Mouse (Mus musculus): ENCODE measurements at regions not wholly inside any gene's neighbourhood (a gene's known extent, or its start where the extent isn't known, plus 50 kb on each side); places are given as distances from the start of the nearest gene placed in this dataset.

DNA sequence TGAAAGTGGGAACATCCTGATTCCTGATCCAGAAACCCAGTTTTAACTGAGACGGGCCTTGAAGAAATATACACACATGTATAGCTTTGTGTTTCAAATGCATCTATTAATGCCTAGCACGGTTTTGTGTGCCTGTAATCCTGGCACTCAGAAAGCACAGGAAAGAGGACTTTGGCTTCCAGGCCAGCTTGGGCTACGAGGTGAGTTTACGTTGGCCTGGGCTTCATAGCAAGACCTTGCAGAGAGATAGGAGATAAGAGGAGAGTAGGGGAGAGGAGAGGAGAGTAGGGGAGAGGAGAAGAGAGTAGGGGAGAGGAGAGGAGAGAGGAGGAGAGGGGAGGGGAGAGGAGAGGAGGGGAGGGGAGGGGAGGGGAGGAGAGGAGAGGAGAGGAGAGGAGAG is 234.9 kb upstream of the Klf4 start:
- H3K9ac ChIP-seq (ENCODE audit: low read length) = no peak overlapping the region
- H3K27me3 ChIP-seq (ENCODE audit: control insufficient read depth, insufficient read depth, low read length) = no peaks in the 10 kb centered on the region
- H3K4me2 ChIP-seq (ENCODE audit: low read depth, low read length) = no peak overlapping the region
- no peaks in the 10 kb centered on the region for H3K9me3 ChIP-seq (replicated peaks; ENCODE audit: control insufficient read depth, low read length)
- WGBS = 75% methylated on average over 4 of the region's 4 CpGs
- H3K4me3 ChIP-seq (replicated peaks; ENCODE audit: low read length) = no peak overlapping the region
- H3K36me3 ChIP-seq (ENCODE audit: control insufficient read depth, insufficient read depth, low read length) = no peaks in the 10 kb centered on the region
- no peak for ATAC-seq (ENCODE audit: insufficient read depth, low FRiP score)
- no peaks in the 10 kb centered on the region for H3K4me1 ChIP-seq (ENCODE audit: control insufficient read depth, insufficient read depth, low read length)
- no peak overlapping the region for H3K27ac ChIP-seq (ENCODE audit: low read length)

DNA sequence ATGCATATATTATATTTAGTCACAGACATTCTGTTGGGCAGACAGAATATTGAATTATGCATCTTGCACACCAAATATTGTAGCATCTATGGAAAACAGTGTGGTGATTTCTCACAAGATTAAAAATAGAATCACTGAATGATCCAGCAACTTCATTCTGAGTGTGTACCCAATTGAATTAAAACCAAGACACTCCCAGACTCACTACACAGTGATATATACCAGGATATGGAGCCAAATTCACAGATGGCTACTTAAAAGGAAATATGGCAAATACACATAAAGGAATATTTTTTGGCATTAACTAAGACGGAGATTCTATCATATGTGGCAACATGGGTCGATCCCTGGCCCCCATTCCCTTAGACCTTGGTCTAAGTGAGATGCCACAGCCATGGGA is 233.5 kb upstream of the Klf4 start:
- Histone ChIP-seq H3K27me3 (ENCODE audit: control insufficient read depth, insufficient read depth, low read length) (no peaks in the 10 kb centered on the region), H3K9ac (ENCODE audit: low read length) (no peak overlapping the region), H3K4me2 (ENCODE audit: low read depth, low read length) (no peak overlapping the region), H3K4me3 (replicated peaks; ENCODE audit: low read length) (no peak overlapping the region), H3K27ac (ENCODE audit: low read length) (no peak overlapping the region), H3K9me3 (replicated peaks; ENCODE audit: control insufficient read depth, low read length) (no peaks in the 10 kb centered on the region), H3K4me1 (ENCODE audit: control insufficient read depth, insufficient read depth, low read length) (no peaks in the 10 kb centered on the region), H3K36me3 (ENCODE audit: control insufficient read depth, insufficient read depth, low read length) (no peaks in the 10 kb centered on the region)
- 90% methylated on average over 2 of the region's 2 CpGs for WGBS
- no peak for ATAC-seq (ENCODE audit: insufficient read depth, low FRiP score)

DNA sequence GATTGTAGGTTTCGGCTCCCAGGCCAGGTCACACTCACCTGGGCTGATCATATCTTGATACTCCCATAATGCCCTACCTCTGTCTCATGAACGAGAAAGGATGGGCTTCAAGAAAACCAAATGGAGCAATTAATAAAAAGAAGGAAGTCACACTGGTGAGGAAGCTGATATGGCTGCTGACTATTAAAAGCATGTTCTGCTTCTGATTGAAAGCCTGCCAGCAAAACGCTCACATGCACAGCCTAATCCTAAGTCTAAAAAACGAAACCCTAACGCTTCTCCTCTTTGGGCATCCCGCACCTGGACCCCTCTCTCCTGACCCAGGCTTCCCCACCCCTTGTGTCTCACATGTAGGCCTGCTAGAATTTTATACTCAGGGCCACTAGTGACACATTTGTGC is 230.8 kb upstream of the Klf4 start:
- no peak for ATAC-seq (ENCODE audit: insufficient read depth, low FRiP score)
- Histone ChIP-seq H3K36me3 (ENCODE audit: control insufficient read depth, insufficient read depth, low read length) (no peaks in the 10 kb centered on the region), H3K4me2 (ENCODE audit: low read depth, low read length) (no peak overlapping the region), H3K4me1 (ENCODE audit: control insufficient read depth, insufficient read depth, low read length) (no peaks in the 10 kb centered on the region), H3K27ac (ENCODE audit: low read length) (no peak overlapping the region), H3K27me3 (ENCODE audit: control insufficient read depth, insufficient read depth, low read length) (no peaks in the 10 kb centered on the region), H3K9ac (ENCODE audit: low read length) (no peak overlapping the region), H3K9me3 (replicated peaks; ENCODE audit: control insufficient read depth, low read length) (no peaks in the 10 kb centered on the region), H3K4me3 (replicated peaks; ENCODE audit: low read length) (no peak overlapping the region)
- WGBS = 79% methylated on average over 6 of the region's 6 CpGs

DNA sequence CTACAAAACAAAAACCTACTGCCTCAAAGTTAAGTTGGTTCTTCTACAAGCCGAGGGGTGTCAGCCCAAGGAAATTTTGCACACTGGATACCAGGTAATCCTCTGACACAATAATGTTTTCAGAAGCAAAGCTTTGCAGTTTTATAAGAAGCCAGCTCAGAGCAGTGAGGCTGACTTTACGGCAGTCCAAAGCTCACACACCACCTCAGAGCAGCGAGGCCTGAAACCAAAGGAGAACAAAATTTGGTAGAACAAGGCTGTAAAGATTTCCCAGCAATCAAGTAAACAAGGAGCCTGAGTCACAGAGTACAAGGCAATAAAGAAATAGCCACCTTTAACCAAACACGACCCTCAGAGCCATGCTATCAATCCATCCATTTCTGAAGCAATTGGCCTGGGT is 230.1 kb upstream of the Klf4 start:
- Histone ChIP-seq H3K9ac (ENCODE audit: low read length) (no peak overlapping the region), H3K27me3 (ENCODE audit: control insufficient read depth, insufficient read depth, low read length) (no peaks in the 10 kb centered on the region), H3K27ac (ENCODE audit: low read length) (no peak overlapping the region), H3K4me1 (ENCODE audit: control insufficient read depth, insufficient read depth, low read length) (no peaks in the 10 kb centered on the region), H3K36me3 (ENCODE audit: control insufficient read depth, insufficient read depth, low read length) (no peaks in the 10 kb centered on the region), H3K4me2 (ENCODE audit: low read depth, low read length) (no peak overlapping the region), H3K9me3 (replicated peaks; ENCODE audit: control insufficient read depth, low read length) (no peaks in the 10 kb centered on the region), H3K4me3 (replicated peaks; ENCODE audit: low read length) (no peak overlapping the region)
- 64% methylated on average over 4 of the region's 4 CpGs for WGBS
- ATAC-seq (ENCODE audit: insufficient read depth, low FRiP score) = no peak

DNA sequence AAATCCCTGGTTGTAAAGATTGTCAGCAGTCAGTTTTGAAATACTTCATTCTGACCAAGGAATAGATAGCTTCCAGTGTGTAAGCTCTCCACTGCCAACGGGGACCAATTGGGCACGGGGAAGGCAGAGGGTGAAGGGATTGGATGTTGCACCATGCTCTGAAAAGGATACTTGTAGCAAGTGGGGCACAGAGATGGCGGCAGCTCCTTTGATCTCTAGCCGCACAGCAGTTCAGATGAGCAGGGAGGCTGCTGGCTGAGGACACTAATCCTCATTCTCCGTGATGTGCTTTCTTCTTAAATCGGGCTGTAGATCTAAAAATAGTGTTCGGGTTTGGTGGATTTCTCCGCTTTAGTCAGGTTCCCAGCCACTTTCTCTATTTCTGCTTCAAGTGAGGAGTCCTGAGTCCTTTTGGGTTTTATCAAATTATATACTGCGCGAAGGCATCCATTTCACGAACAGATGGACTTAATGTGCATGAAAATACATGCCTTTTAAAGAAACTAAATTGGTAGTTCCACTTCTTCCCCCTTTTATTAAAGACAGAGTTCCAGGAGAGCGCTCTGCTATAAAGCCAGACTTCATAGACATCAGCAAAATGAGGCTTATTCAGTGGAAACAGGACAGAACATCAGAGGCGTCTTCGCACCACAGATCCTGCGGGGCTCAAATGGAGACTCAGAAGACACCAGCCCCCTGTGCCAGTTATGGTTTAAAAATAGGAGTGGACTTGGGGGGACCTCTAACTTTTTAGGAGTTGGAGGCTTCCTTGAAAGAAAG is 225.1 kb upstream of the Klf4 start:
- H3K27ac ChIP-seq (ENCODE audit: low read length) = no peak overlapping the region
- no peak for ATAC-seq (ENCODE audit: insufficient read depth, low FRiP score)
- no peak overlapping the region for H3K9ac ChIP-seq (ENCODE audit: low read length)
- H3K9me3 ChIP-seq (replicated peaks; ENCODE audit: control insufficient read depth, low read length) = no peaks in the 10 kb centered on the region
- no peaks in the 10 kb centered on the region for H3K4me1 ChIP-seq (ENCODE audit: control insufficient read depth, insufficient read depth, low read length)
- no peaks in the 10 kb centered on the region for H3K36me3 ChIP-seq (ENCODE audit: control insufficient read depth, insufficient read depth, low read length)
- H3K4me3 ChIP-seq (replicated peaks; ENCODE audit: low read length) = no peak overlapping the region
- H3K27me3 ChIP-seq (ENCODE audit: control insufficient read depth, insufficient read depth, low read length) = no peaks in the 10 kb centered on the region
- WGBS = 73% methylated on average over 15 of the region's 15 CpGs
- no peak overlapping the region for H3K4me2 ChIP-seq (ENCODE audit: low read depth, low read length)

DNA sequence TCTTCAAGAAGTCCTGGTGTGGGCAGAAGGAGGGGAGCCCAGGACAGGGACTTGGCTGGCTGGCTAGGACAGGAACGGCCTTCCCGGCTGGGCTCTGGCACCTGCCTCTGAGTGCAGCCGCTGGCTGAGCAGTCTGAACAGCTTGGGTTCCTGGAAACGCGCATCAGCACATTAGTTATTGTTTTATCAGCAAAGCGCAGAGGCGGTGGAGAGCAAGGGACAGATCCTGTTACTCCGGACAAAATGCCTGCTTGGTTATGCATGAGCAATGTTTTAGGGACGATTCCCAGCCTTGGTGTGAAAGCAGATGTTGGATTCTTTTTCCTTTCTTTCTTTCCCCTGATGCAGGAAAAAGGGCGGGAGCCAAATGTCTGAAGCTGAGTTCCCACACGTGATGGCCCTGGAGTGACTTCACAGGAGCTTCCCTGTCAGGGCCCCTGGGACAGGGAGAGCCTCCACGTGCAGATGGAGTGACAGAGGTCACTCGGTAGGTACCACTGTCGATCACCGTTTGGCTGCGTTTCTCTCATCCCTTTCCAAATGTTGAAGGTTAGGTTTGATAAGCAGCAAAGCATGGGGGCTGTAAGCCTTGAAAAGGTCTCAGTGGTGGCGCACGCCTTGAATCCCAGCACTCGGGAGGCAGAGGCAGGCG is 217.8 kb upstream of the Klf4 start:
- H3K4me1 ChIP-seq (ENCODE audit: control insufficient read depth, insufficient read depth, low read length) = no peaks in the 10 kb centered on the region
- H3K9ac ChIP-seq (ENCODE audit: low read length) = no peak overlapping the region
- H3K27me3 ChIP-seq (ENCODE audit: control insufficient read depth, insufficient read depth, low read length) = no peaks in the 10 kb centered on the region
- WGBS = 62% methylated on average over 20 of the region's 20 CpGs
- H3K4me2 ChIP-seq (ENCODE audit: low read depth, low read length) = no peak overlapping the region
- ATAC-seq (ENCODE audit: insufficient read depth, low FRiP score) = no peak
- H3K9me3 ChIP-seq (replicated peaks; ENCODE audit: control insufficient read depth, low read length) = no peaks in the 10 kb centered on the region
- H3K4me3 ChIP-seq (replicated peaks; ENCODE audit: low read length) = no peak overlapping the region
- H3K36me3 ChIP-seq (ENCODE audit: control insufficient read depth, insufficient read depth, low read length) = no peaks in the 10 kb centered on the region
- no peak overlapping the region for H3K27ac ChIP-seq (ENCODE audit: low read length)

DNA sequence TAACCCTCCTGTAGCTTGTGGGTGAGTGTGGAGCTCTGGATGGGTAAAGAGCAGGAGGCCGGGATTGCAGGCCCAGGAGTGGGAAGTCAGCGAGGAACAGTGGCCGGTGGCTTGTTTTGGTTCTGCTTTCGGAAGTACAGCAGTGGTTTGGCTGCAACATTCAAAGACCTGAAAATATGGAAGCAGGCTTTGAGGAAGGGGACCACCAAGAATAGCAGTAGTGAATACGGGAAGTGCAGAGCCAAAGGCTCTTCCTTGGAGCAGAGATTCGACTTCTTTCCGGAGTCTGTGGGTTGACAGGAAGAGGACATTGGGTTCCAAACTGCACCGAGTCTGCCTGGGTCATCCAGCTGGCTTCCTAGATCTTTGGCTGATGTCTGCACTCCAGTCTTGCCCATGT is 209.1 kb upstream of the Klf4 start:
- Histone ChIP-seq H3K27me3 (ENCODE audit: control insufficient read depth, insufficient read depth, low read length) (no peaks in the 10 kb centered on the region), H3K4me1 (ENCODE audit: control insufficient read depth, insufficient read depth, low read length) (no peaks in the 10 kb centered on the region), H3K4me2 (ENCODE audit: low read depth, low read length) (no peak overlapping the region), H3K4me3 (replicated peaks; ENCODE audit: low read length) (no peak overlapping the region), H3K27ac (ENCODE audit: low read length) (no peak overlapping the region), H3K9ac (ENCODE audit: low read length) (no peak overlapping the region), H3K36me3 (ENCODE audit: control insufficient read depth, insufficient read depth, low read length) (no peaks in the 10 kb centered on the region), H3K9me3 (replicated peaks; ENCODE audit: control insufficient read depth, low read length) (no peaks in the 10 kb centered on the region)
- WGBS = 88% methylated on average over 8 of the region's 8 CpGs
- no peak for ATAC-seq (ENCODE audit: insufficient read depth, low FRiP score)

DNA sequence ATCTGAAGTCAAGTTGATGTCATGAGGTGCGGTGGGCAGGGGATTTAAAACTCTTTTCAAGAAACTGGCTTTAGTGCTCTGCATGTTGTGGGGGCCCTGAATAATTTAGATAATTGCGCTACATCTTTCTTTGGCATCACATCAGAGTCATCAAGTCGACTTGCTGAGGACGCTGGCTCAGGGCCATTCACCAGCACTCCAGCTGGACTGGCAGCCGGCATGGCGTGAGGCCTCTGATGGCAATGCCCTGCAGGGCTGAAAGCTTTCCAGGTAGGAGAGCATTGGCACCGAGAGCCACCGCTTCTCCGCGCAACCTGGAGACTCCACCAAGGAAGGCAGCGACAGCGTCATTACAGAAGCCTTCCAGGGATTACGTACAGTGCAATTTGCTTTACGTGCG is 207.8 kb upstream of the Klf4 start:
- H3K4me3 ChIP-seq (replicated peaks; ENCODE audit: low read length) = no peak overlapping the region
- H3K9me3 ChIP-seq (replicated peaks; ENCODE audit: control insufficient read depth, low read length) = no peaks in the 10 kb centered on the region
- no peaks in the 10 kb centered on the region for H3K27me3 ChIP-seq (ENCODE audit: control insufficient read depth, insufficient read depth, low read length)
- WGBS = 87% methylated on average over 15 of the region's 15 CpGs
- H3K36me3 ChIP-seq (ENCODE audit: control insufficient read depth, insufficient read depth, low read length) = no peaks in the 10 kb centered on the region
- no peak overlapping the region for H3K4me2 ChIP-seq (ENCODE audit: low read depth, low read length)
- no peak for ATAC-seq (ENCODE audit: insufficient read depth, low FRiP score)
- H3K9ac ChIP-seq (ENCODE audit: low read length) = no peak overlapping the region
- H3K4me1 ChIP-seq (ENCODE audit: control insufficient read depth, insufficient read depth, low read length) = no peaks in the 10 kb centered on the region
- H3K27ac ChIP-seq (ENCODE audit: low read length) = no peak overlapping the region

DNA sequence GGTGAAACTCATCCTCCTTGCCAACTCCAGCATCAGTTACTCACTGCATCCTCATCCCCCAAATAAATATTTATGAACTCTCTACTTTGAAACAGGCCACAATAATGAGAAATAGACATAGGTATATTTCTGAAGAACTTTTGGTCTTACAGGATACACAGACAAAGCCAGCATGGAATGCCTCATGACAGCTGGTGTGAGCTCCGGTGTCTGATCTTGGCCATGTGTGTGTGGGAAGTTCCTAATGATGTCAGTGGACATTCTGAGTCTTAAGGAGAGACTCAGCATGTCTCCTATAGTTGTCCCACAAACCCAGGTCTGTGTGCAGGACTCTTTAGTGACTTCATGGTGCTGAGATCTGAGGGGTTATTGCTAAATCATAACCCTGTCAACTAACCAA is 206.4 kb upstream of the Klf4 start:
- H3K27ac ChIP-seq (ENCODE audit: low read length) = no peak overlapping the region
- ATAC-seq (ENCODE audit: insufficient read depth, low FRiP score) = no peak
- no peaks in the 10 kb centered on the region for H3K36me3 ChIP-seq (ENCODE audit: control insufficient read depth, insufficient read depth, low read length)
- WGBS = 97% methylated on average over 1 of the region's 1 CpGs
- H3K9me3 ChIP-seq (replicated peaks; ENCODE audit: control insufficient read depth, low read length) = no peaks in the 10 kb centered on the region
- H3K27me3 ChIP-seq (ENCODE audit: control insufficient read depth, insufficient read depth, low read length) = no peaks in the 10 kb centered on the region
- no peak overlapping the region for H3K9ac ChIP-seq (ENCODE audit: low read length)
- no peak overlapping the region for H3K4me2 ChIP-seq (ENCODE audit: low read depth, low read length)
- H3K4me3 ChIP-seq (replicated peaks; ENCODE audit: low read length) = no peak overlapping the region
- H3K4me1 ChIP-seq (ENCODE audit: control insufficient read depth, insufficient read depth, low read length) = no peaks in the 10 kb centered on the region

All from stomach, embryonic 16.5 days (tissue).